Mouse (Mus musculus): Measurements from ENCODE around the gene Ric8b.

DNA sequence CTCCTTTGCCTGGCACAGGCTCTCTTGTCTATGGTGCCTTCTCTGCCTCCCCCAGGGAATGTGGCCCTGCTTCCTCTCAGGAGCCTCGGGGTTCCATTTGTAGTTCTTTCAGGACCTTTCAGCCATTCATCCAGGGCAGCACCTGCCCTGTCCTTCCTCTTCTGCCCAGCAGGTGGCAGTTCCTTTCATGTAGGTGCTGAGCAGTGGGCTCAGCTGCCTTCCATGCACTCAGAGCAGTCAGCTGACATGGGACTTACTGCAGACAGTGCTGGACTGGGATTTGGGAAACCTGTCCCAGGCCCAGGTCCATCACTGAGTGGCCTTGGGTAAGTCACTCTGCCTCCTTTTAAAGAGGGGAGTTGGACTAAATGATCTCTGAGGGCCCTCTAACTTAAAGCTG lies 96.0 kb downstream of the Ric8b start:
- TF ChIP-seq CTCF (IDR thresholded peaks at IDR 0.05; ENCODE audit: borderline replicate concordance, insufficient read depth, low read length) (peak; percentile 65; the same call in 1 of the 2 replicates), POLR2A (IDR thresholded peaks at IDR 0.05; ENCODE audit: low read depth, low read length) (no peak)
